Mouse (Mus musculus): ENCODE results near the gene Igsf3.
"Not testable (repeated sequence)": the region's sequence is repeated elsewhere in the genome, so short reads cannot be mapped to it uniquely, and the experiment has no call there.

Igsf3 gene

GRCm38 (mm10) chr3:101406097-101406496 is 29.2 kb downstream of the Igsf3 start:
- DNase-seq = no peak

DNA sequence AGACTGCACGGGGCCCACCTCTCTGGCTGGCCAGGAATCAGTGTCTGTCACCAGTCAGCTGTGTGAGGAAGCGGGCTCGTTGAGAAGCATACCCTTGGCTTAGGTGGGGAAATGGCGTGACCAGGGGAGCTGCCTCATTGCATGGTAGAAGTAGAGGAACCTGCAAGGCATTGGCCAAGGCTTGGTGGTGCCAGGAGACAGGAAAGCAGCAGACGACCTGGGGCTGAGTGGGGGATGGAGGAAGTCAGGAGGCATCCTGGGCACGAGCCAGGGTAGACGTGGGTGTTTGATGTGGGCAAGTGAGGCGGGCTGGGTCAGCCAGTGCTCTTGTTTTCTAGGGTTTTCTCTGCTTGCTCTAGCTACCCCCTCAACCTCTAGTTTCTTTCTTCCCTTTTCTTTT is 30.7 kb downstream of the Igsf3 start:
- DNase-seq = peak; percentile 27 to 37

DNA sequence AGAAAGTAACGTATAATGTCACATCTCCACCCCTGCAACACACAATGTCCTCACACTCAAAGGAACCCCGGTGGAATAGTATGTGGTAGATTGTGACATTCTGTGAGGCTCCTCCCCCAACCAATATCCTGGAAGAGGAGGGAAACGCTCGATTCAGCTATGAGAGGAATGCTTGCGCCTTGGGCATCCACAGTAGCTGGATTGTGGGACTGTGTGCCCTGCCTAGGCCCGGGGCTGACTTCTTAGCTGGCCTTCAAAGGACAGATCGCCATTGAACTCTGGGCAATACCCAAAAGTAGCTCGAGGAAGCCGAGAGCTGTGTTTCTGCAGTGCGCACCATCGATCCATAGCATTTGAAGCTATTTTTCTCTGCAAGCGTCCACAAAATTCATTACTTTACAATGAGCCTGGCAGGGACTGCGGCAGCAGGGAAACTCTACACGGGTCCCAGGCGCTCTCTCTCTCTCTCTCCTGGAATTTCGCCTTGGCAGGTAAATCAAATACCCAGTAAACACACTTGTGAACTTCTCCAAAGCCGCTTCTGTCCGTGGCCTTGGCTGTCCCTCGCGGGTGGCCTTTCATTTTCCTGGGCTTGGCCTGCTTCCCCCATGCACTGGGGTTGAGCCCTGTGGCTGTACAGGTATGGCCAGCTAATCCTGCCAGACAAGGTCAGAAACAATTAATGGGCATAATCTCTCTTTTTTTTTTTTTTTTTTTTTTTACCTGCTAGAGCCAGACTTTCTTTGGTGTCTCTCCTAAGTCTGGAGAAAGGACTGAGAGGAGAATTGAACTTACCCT is 32.3 kb downstream of the Igsf3 start:
- no peak for DNase-seq

DNA sequence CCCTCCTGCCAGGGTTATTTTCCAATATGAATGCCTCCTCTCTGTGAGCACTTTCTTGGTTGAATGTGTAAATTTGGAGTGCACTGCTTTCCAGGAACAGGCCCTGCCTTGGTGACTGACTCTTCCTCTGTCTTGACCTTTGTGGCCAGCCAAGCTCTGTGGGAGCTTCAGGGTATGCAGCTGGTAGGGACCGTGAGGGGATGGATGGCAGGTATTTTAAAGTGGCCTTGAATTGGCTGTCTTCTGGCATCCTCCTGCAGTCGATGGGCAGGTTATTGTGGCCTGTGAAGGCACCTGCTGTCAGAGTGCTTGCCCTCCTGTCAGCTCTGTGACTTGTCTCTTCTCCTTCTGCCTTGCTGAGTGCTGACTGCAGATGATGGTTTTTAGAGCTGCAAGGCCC is 33.3 kb downstream of the Igsf3 start:
- DNase-seq = no peak

DNA sequence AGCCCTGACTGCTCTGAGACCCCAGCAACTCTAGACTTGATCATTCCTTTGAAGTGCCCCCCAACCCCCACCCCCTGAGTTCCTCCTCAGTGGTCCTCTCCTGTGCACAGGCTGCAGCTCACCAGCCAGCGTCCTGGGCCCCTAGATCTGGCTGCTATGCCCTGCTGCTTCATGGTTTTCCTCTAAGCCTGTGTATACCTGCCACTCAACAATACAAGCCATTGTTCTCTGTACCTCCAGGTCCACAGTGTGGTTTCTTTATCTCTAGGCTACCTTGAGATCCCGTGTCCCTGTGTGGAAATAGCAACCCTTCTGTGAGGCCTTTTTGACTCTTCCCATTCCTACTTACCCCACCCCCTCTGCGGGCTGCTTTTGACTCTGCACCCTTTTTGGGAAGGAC is 33.9 kb downstream of the Igsf3 start:
- no peak for DNase-seq

DNA sequence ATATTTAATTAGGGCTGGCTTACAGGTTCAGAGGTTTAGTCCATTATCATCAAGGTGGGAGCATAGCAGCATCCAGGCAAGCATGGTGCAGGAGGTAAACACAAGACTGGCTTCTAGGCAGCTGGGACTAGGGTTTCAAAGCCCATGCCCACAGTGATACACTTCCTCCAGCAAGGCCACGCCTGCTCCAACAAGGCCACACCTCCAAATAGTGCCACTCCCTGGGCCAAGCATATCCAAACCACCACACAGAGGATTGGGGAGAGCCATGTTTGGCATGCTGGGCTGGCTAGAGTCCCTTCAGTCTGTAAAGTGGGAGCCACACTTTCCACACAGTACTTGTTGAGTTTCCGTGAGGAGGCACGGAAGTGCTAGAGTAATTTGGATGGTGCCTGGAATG is 34.7 kb downstream of the Igsf3 start:
- no peak for DNase-seq

DNA sequence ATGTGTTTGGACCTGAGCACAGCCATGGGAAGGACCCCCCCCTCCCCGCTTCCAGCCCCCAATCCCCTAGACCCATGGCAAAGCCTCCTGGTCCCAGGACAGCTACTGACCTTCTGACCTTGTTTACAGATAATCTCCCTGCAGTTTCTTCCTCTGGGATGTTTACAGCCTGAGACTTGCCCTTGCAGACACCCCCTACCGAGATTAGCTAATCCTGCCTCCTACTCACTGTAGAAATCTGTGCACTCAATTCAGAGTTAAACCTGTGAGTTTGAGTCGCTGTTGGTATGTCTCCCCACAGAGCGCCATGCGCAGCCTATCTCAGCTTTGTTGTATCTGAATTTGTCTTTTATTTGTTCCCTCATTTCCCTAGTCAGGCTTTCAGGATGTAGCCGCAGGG is 35.2 kb downstream of the Igsf3 start:
- no peak for DNase-seq

DNA sequence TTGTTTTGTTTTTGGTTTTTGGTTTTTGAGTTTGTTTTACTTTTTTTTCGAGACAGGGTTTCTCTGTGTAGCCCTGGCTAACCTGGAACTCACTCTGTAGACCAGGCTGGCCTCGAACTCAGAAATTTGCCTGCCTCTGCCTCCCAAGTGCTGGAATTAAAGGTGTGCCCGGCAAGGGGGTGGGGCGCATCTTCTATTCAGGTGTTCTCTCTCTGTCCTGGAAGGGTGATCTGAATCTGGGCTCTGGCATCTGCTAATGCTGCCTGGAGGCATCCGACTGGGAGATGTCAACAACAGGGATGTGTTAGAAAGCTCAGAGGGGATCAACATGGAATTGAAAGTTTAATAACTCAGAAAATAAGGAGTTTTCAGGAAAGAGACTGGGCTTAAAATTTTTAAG is 36.1 kb downstream of the Igsf3 start:
- DNase-seq = not testable (repeated sequence)

DNA sequence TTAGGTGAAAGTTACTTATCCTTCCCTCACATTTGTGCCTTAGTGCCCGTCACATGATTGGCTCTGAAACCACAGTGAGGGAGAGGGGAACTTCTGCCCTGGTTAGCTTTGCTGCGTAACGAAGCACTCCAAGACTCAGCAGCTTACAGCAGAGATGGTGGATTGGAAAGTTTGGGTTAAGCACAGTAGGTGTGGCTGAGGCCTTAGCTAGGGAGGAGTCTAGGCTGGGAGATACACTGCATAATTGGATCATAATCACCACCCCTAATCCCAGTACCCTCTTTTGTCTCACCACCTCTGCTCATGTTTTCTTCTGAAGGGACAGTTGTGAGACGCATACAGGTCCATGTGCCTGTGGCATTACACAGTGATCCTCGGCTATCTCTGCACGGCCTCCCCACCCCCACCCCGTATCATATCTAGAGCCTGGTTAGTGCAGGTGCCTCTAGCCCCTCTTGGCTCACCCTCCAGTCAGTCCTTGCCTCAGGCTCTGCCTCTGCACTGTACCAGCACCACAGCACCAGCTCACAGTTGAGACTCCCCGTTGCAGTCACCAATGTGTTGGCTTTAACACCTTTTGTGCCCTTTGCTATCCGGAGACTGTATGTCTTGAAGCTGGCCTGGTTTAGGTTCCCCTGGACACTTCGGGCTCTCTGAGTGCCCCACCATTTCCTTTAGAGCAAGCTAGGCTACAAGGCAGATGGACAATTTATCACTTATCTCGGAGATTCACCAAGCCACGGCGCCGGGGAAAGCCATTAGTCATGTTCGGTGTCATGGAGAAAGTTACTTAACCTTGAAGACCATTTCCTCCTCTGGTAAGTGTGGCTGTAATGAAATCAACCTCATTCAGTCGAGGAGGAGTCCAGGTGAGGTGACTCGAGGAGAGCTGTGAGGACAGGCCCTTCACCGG is 42.1 kb downstream of the Igsf3 start:
- DNase-seq = no peak

DNA sequence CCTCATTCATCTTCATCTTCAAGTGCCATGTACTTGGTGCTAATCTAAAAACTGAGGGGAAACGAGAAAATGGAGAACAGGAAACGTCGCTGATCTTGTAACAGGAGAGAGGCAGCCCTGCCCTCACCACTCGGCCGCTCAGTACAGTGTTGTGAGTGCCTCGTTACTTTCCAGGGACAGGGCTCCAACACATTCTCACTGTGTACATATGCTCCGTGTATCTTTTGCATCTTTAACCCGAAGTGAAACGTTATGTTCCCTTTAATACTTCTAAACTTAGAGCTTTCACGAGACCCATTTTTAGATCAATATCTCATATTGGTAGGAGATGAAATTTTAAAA is 42.7 kb downstream of the Igsf3 start:
- no peak for DNase-seq

DNA sequence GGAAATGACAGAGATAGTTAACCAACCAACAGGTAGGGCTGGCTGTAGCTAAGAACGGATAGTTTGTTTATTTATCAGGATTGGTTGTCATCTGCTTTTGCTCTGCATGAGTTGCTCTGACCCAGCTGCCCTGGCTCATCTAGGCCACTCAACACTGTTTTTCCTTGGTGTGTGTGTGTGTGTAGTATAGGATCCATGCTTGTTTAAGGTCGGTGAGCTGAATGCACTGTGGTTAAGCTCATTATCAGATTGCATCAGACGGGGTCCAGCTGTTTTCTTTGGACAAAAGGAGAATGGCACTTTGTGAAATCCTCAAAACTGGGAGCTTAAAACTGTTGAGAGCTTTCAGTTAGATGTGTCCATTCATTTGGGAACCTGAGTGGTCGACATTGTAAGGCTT is 46.3 kb downstream of the Igsf3 start:
- DNase-seq = no peak

- no peak for DNase-seq
These were observed 47.5 kb downstream of the Igsf3 start for GRCm38 (mm10) chr3:101424295-101424885.

DNA sequence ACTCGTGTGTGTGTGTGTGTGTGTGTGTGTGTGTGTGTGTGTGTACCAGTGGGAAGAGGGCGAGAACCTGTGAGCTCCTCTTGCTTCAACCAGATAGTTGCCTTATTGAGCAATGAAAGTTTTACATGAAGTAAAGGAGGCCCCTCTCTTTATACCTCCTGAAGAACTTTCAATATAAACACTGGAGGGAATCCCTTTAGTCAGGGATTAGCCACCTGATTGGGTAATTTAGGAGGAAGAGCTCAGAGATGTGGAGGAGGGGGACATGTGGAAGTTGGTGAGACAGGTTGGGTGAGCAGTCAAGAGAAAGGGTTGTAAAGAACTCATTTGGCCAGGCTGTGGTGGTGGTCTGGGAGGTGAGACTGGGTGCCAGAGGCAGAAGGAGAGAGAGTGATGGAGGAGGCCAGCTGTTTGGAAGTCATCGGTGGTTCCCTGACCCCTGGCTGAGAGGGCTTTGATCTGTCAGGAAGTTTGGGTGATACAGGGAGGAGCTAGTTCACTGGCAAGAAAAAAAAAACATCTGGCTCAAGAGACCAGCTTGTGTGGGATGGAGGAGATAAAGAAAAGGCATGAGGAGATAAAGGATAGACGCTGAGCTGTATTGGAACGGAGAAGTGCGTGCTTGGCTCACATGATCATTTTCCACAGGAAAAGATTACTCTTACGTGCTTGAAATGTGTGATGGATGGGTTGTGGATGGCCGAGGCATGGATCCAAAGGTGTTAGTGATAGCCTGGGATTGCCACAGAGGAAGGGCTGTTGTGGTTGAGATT is 53.3 kb downstream of the Igsf3 start:
- DNase-seq = no peak

GRCm38 (mm10) chr3:101430755-101431115 is 53.9 kb downstream of the Igsf3 start:
- no peak for DNase-seq

DNA sequence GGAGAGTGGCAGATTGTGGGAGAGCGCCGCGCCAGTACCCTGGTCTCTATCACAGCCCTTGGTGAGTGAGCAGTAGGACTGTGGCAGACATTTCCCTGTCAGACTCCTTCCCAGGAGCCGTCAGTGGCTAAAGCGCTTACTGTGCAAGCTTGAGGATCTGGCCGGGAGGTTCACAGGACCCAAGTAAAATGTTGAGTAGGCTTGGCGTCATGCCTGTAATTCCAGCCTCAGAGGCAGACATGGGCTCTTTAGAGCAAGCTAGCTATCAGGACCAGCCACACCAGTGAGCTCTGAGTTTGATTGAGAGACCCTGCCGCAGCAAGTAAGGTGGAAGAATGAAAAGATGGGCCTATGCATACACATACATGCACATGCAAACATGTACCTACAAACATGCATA is 58.8 kb downstream of the Igsf3 start:
- no peak for DNase-seq

- DNase-seq = no peak
These were observed 59.6 kb downstream of the Igsf3 start for GRCm38 (mm10) chr3:101436469-101436868.

DNA sequence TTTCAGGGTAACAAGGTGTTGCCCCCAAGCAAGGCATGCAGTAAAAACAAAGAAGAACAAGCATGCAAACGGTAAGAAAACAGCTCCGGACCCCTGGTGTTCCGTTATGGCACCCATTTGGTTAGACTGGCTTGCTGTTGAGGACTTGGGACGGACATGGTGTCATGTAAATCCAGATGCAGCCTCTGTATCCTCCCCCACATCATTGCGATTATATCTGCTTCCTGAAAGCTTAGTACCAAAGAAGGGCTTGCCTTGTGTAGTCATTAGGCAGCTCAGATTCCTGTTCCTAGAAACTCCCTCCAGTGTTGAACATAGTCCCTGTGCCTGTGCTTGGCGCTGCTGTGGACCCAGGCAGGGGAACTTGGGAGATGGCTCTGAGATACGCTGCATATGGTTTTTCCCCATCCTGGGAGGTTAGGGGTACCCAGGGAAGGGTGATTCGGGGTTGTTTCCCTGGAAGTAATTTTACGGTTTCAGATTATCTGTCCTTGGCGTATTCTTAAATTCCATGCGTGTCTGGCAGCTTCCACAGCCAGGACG is 60.2 kb downstream of the Igsf3 start:
- no peak for DNase-seq

DNA sequence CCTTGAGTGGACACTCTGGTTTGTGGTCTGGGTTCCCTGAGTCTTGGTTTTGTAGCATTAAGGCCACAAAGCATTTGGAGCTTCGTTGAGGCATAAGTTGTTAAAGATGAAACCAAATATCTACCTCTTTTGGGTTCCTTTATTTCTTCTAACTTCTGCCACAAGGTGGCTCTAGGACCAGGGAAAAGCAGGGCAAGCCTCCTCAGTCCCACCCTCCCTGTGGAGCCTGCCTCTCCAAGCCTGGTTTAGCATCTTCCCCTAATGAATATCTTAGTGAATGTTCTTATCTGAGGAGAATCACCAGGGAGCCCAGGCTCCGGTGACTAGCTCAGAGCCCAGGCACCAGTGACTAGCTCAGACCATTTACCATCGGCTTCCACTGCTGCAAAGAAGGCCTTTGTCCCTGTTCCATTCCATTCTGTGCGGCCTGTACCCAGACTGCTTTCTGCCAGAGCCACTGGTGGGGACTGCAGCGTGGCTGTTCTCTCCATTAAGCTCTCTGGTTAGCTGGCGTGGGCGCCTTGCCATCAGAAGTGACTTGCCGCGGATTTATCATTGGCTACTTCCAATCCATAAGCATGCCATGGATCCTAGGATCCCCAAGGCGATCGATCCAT is 66.5 kb downstream of the Igsf3 start:
- DNase-seq = no peak

- DNase-seq = no peak
These were observed 67.6 kb downstream of the Igsf3 start for GRCm38 (mm10) chr3:101444437-101444836.

DNA sequence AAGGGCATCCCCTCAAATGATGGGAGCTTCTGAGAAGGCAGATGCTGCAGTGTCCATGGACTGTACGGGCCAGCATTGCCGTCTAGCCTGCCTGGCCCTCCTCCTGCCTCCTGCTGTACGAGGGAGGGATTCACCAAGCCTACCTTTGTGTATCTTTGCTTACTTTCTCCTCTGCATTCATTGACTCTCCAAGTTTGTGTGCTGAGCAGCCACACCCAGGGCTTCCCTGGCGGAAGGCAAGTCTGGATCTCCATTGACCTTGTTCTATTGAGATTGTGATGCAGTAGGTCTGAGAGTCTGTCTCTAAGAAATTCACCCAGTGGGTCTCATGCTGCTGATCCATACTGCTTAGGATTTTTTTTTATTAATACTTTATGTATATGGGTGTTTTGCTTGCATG is 70.4 kb downstream of the Igsf3 start:
- DNase-seq = no peak

- no peak for DNase-seq
These were observed 71.9 kb downstream of the Igsf3 start for GRCm38 (mm10) chr3:101448765-101449164.

GRCm38 (mm10) chr3:101450811-101451428 is 74.0 kb downstream of the Igsf3 start:
- no peak for DNase-seq
